Mouse (Mus musculus): ENCODE measurements around the gene Srbd1. TPM values are rescaled to one million over a fixed set of nuclear protein-coding genes. Genes with fewer than 3 reads are reported as not detected.

The Srbd1 gene
- polyA plus RNA-seq, 1 experiment from 2014 or later, result 9.1 TPM

- Histone ChIP-seq H3K36me3 (ENCODE audit: control insufficient read depth, insufficient read depth, low read length) (no peaks in the 10 kb centered on the region), H3K27ac (replicated peaks; ENCODE audit: low read depth, low read length) (no peak overlapping the region), H3K9me3 (ENCODE audit: control insufficient read depth, low read length) (no peaks in the 10 kb centered on the region), H3K4me2 (ENCODE audit: low read length) (no peak overlapping the region), H3K4me1 (ENCODE audit: control insufficient read depth, insufficient read depth, low read length) (no peaks in the 10 kb centered on the region), H3K4me3 (replicated peaks; ENCODE audit: low read depth, low read length) (no peak overlapping the region), H3K9ac (replicated peaks; ENCODE audit: low read length) (no peak overlapping the region), H3K27me3 (ENCODE audit: control insufficient read depth, insufficient read depth, low read length) (no peaks in the 10 kb centered on the region)
- ATAC-seq (ENCODE audit: low FRiP score, low TSS enrichment), result no peak
- 73% methylated on average over 5 of the region's 5 CpGs for WGBS
- DNase-seq, result no peak
These were observed 169.9 kb downstream of the Srbd1 start for GRCm38 (mm10) chr17:85975077-85975476.

DNA sequence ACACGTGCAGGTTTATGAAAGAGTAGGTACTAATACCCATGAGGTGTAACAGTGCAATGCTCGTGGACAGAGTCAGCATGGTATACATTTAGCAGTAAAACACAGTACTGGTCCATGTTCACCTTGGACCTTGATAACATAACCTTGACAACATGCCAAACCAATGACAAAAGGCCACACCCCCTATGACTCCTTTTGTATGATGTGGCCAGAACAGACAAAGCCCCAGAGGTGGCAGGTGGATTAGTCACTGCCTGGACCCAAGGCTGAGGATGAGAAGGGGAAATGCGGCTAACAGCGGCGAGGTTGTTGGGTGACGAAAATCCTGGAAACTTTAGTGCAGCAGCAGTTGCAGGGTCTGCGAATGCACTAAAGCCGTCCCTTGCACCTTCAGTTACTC lies 170.4 kb downstream of the Srbd1 start:
- no peak overlapping the region for H3K27ac ChIP-seq (replicated peaks; ENCODE audit: low read depth, low read length)
- H3K36me3 ChIP-seq (ENCODE audit: control insufficient read depth, insufficient read depth, low read length), result no peaks in the 10 kb centered on the region
- H3K9me3 ChIP-seq (ENCODE audit: control insufficient read depth, low read length), result no peaks in the 10 kb centered on the region
- no peak overlapping the region for H3K4me2 ChIP-seq (ENCODE audit: low read length)
- ATAC-seq (ENCODE audit: low FRiP score, low TSS enrichment) (no peak), DNase-seq (no peak)
- WGBS, result 87% methylated on average over 8 of the region's 8 CpGs
- H3K4me3 ChIP-seq (replicated peaks; ENCODE audit: low read depth, low read length), result no peak overlapping the region
- H3K9ac ChIP-seq (replicated peaks; ENCODE audit: low read length), result no peak overlapping the region
- no peaks in the 10 kb centered on the region for H3K4me1 ChIP-seq (ENCODE audit: control insufficient read depth, insufficient read depth, low read length)
- H3K27me3 ChIP-seq (ENCODE audit: control insufficient read depth, insufficient read depth, low read length), result no peaks in the 10 kb centered on the region

DNA sequence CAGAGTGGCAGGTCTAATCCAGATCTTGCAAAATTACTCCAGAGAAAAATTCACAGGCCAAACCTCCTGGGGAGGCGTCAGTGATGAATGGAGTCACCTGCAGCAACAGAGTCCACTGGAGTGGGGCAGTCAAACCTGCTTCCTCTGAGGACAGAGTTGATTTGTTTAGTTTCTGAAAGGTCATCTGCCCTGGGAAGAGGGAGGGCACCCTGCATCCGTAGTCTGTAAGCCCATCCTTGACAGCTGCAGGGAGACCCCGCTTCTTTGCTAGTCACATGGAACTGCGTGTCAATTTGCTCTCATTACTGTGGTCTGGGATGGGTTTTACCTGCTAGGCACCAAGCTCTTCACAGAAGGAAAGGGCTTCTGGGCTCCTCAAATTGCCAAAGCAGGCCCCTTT lies 173.9 kb downstream of the Srbd1 start:
- no peaks in the 10 kb centered on the region for H3K36me3 ChIP-seq (ENCODE audit: control insufficient read depth, insufficient read depth, low read length)
- WGBS, result 46% methylated on average over 4 of the region's 4 CpGs
- H3K27ac ChIP-seq (replicated peaks; ENCODE audit: low read depth, low read length), result no peak overlapping the region
- DNase-seq (no peak), ATAC-seq (ENCODE audit: low FRiP score, low TSS enrichment) (no peak)
- H3K4me2 ChIP-seq (ENCODE audit: low read length), result no peak overlapping the region
- no peaks in the 10 kb centered on the region for H3K27me3 ChIP-seq (ENCODE audit: control insufficient read depth, insufficient read depth, low read length)
- H3K9me3 ChIP-seq (ENCODE audit: control insufficient read depth, low read length), result no peaks in the 10 kb centered on the region
- no peak overlapping the region for H3K9ac ChIP-seq (replicated peaks; ENCODE audit: low read length)
- no peak overlapping the region for H3K4me3 ChIP-seq (replicated peaks; ENCODE audit: low read depth, low read length)
- H3K4me1 ChIP-seq (ENCODE audit: control insufficient read depth, insufficient read depth, low read length), result no peaks in the 10 kb centered on the region

- H3K36me3 ChIP-seq (ENCODE audit: control insufficient read depth, insufficient read depth, low read length), result no peaks in the 10 kb centered on the region
- no peaks in the 10 kb centered on the region for H3K9me3 ChIP-seq (ENCODE audit: control insufficient read depth, low read length)
- H3K4me2 ChIP-seq (ENCODE audit: low read length), result no peak overlapping the region
- no peak overlapping the region for H3K4me3 ChIP-seq (replicated peaks; ENCODE audit: low read depth, low read length)
- 69% methylated on average over 6 of the region's 6 CpGs for WGBS
- ATAC-seq (ENCODE audit: low FRiP score, low TSS enrichment) (no peak), DNase-seq (no peak)
- H3K4me1 ChIP-seq (ENCODE audit: control insufficient read depth, insufficient read depth, low read length), result peaks cover 5% of the 10 kb centered on the region; the same call in 1 of the 2 replicates
- H3K27me3 ChIP-seq (ENCODE audit: control insufficient read depth, insufficient read depth, low read length), result no peaks in the 10 kb centered on the region
- H3K9ac ChIP-seq (replicated peaks; ENCODE audit: low read length), result no peak overlapping the region
- no peak overlapping the region for H3K27ac ChIP-seq (replicated peaks; ENCODE audit: low read depth, low read length)
These were observed 183.3 kb downstream of the Srbd1 start for GRCm38 (mm10) chr17:85961653-85962052.

- Histone ChIP-seq H3K4me1 (ENCODE audit: control insufficient read depth, insufficient read depth, low read length) (peaks cover 9% of the 10 kb centered on the region; the same call in 1 of the 2 replicates), H3K9me3 (ENCODE audit: control insufficient read depth, low read length) (no peaks in the 10 kb centered on the region), H3K9ac (replicated peaks; ENCODE audit: low read length) (no peak overlapping the region), H3K27ac (replicated peaks; ENCODE audit: low read depth, low read length) (no peak overlapping the region), H3K27me3 (ENCODE audit: control insufficient read depth, insufficient read depth, low read length) (0 out of 2 replicates have a peak, but pooled peaks cover 4% of the 10 kb centered on the region), H3K36me3 (ENCODE audit: control insufficient read depth, insufficient read depth, low read length) (no peaks in the 10 kb centered on the region), H3K4me2 (ENCODE audit: low read length) (no peak overlapping the region), H3K4me3 (replicated peaks; ENCODE audit: low read depth, low read length) (no peak overlapping the region)
- 68% methylated on average over 2 of the region's 2 CpGs for WGBS
- ATAC-seq (ENCODE audit: low FRiP score, low TSS enrichment), result no peak
- no peak for DNase-seq
These were observed 193.2 kb downstream of the Srbd1 start for GRCm38 (mm10) chr17:85951771-85952170.

DNA sequence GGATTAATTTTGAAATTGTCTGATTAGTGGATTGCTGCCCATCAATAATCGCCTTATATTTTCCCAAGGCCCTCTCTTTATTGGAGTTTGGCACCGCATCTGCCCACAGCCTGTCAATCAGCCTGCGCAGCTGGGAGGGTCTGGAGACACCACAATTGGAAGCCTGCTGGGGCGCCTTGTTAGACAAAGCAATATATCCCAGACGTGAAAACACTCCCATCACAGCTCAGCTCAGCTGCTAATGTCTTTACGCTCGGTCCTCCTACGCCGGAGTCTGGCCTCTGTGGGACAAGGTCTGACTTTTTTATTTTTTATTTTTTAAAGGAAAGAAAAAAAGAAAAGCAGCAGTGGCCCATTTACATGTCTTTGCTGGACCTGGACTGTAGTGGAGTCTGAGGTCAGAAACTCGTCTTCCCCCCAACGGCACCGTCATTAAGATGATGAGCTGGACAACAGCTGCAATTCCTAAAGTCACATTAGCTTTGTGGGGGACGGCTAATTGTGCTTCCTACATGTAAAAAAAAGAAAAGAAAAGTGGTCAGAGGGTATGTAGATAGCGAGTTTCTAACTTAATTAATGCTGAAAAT lies 195.0 kb downstream of the Srbd1 start:
- 18% methylated on average over 14 of the region's 14 CpGs for WGBS
- H3K4me2 ChIP-seq (ENCODE audit: low read length), result peak overlapping the region; percentile 21; the same call in 1 of the 2 replicates
- no peak overlapping the region for H3K4me3 ChIP-seq (replicated peaks; ENCODE audit: low read depth, low read length)
- H3K36me3 ChIP-seq (ENCODE audit: control insufficient read depth, insufficient read depth, low read length), result no peaks in the 10 kb centered on the region
- H3K27me3 ChIP-seq (ENCODE audit: control insufficient read depth, insufficient read depth, low read length), result 0 out of 2 replicates have a peak, but pooled peaks cover 4% of the 10 kb centered on the region
- no peak overlapping the region; the same call in 1 of the 2 replicates for H3K27ac ChIP-seq (replicated peaks; ENCODE audit: low read depth, low read length)
- H3K9ac ChIP-seq (replicated peaks; ENCODE audit: low read length), result no peak overlapping the region
- ATAC-seq (ENCODE audit: low FRiP score, low TSS enrichment), result peak; percentile 55; the same call in 1 of the 2 replicates
- no peaks in the 10 kb centered on the region for H3K9me3 ChIP-seq (ENCODE audit: control insufficient read depth, low read length)
- H3K4me1 ChIP-seq (ENCODE audit: control insufficient read depth, insufficient read depth, low read length), result peaks cover 9% of the 10 kb centered on the region; the same call in 1 of the 2 replicates
- peak; percentile 75 for DNase-seq

GRCm38 (mm10) chr17:85948911-85949909 lies 195.8 kb downstream of the Srbd1 start:
- WGBS, result 64% methylated on average over 11 of the region's 11 CpGs
- H3K4me1 ChIP-seq (ENCODE audit: control insufficient read depth, insufficient read depth, low read length), result peaks cover 9% of the 10 kb centered on the region; the same call in 1 of the 2 replicates
- no peaks in the 10 kb centered on the region for H3K36me3 ChIP-seq (ENCODE audit: control insufficient read depth, insufficient read depth, low read length)
- H3K9ac ChIP-seq (replicated peaks; ENCODE audit: low read length), result no peak overlapping the region
- H3K27me3 ChIP-seq (ENCODE audit: control insufficient read depth, insufficient read depth, low read length), result 0 out of 2 replicates have a peak, but pooled peaks cover 4% of the 10 kb centered on the region
- no peaks in the 10 kb centered on the region for H3K9me3 ChIP-seq (ENCODE audit: control insufficient read depth, low read length)
- no peak overlapping the region for H3K27ac ChIP-seq (replicated peaks; ENCODE audit: low read depth, low read length)
- H3K4me2 ChIP-seq (ENCODE audit: low read length), result no peak overlapping the region
- DNase-seq (no peak), ATAC-seq (ENCODE audit: low FRiP score, low TSS enrichment) (no peak; the same call in 1 of the 2 replicates)
- H3K4me3 ChIP-seq (replicated peaks; ENCODE audit: low read depth, low read length), result no peak overlapping the region

- H3K27ac ChIP-seq (replicated peaks; ENCODE audit: low read depth, low read length), result no peak overlapping the region
- H3K27me3 ChIP-seq (ENCODE audit: control insufficient read depth, insufficient read depth, low read length), result 0 out of 2 replicates have a peak, but pooled peaks cover 4% of the 10 kb centered on the region
- WGBS, result 84% methylated on average over 4 of the region's 4 CpGs
- no peaks in the 10 kb centered on the region for H3K36me3 ChIP-seq (ENCODE audit: control insufficient read depth, insufficient read depth, low read length)
- ATAC-seq (ENCODE audit: low FRiP score, low TSS enrichment) (no peak), DNase-seq (no peak)
- no peak overlapping the region for H3K4me3 ChIP-seq (replicated peaks; ENCODE audit: low read depth, low read length)
- H3K9ac ChIP-seq (replicated peaks; ENCODE audit: low read length), result no peak overlapping the region
- H3K4me1 ChIP-seq (ENCODE audit: control insufficient read depth, insufficient read depth, low read length), result peaks cover 9% of the 10 kb centered on the region
- no peak overlapping the region for H3K4me2 ChIP-seq (ENCODE audit: low read length)
- no peaks in the 10 kb centered on the region for H3K9me3 ChIP-seq (ENCODE audit: control insufficient read depth, low read length)
These were observed 200.2 kb downstream of the Srbd1 start for GRCm38 (mm10) chr17:85944726-85945125.
